Mouse (Mus musculus): ENCODE results near the gene Arhgap15.

- TF ChIP-seq CTCF (IDR thresholded peaks at IDR 0.05; ENCODE audit: extremely low read depth, insufficient read length, insufficient replicate concordance, low read depth, low read length) (no peak), POLR2A (IDR thresholded peaks at IDR 0.05; ENCODE audit: low read depth, low read length) (no peak)
Observed at GRCm38 (mm10) chr2:43786101-43786500, 37.5 kb downstream of the Arhgap15 start.

Measured in small intestine, adult 2 months (tissue).